Mouse (Mus musculus): ENCODE data around the gene Atp6v0c. TPM values are rescaled to one million over a fixed set of nuclear protein-coding genes. Genes with fewer than 3 reads are reported as not detected.

Atp6v0c gene
- polyA plus RNA-seq, 1 experiment from 2014 or later, result 504 TPM

DNA sequence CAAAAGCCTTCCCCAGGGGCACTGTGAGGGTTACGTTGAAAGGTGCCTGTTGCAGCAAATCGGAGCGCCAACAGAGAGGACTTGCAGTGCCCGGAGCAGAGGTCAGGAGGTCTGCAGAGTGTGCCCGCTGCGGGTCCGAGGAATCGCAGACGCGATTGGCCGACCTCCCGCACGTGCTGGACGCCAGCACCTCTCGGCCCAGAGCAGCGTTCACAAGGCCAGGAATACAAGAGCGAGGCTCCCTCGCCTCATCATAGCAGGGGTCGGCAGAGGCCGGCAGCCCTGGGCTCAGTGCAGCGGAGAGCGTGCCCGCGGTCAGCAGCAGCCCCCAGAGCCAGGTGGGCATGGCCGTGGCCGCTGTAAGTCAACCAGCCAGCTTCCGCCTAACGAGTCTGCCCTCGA lies 39.1 kb upstream of the Atp6v0c start:
- peaks cover 14% of the 10 kb centered on the region; the same call in 1 of the 2 replicates for H3K27me3 ChIP-seq (ENCODE audit: control insufficient read depth, insufficient read depth, low read length)
- peak overlapping the region; percentile 90 for H3K4me2 ChIP-seq (ENCODE audit: low read depth, low read length)
- H3K4me1 ChIP-seq (ENCODE audit: control insufficient read depth, insufficient read depth, low read length), result peaks cover 75% of the 10 kb centered on the region
- WGBS, result 5% methylated on average over 29 of the region's 29 CpGs
- no peaks in the 10 kb centered on the region for H3K36me3 ChIP-seq (ENCODE audit: control insufficient read depth, insufficient read depth, low read length)
- peak overlapping the region; percentile 91 for H3K27ac ChIP-seq (ENCODE audit: low read length)
- H3K9me3 ChIP-seq (replicated peaks; ENCODE audit: control insufficient read depth, low read length), result no peaks in the 10 kb centered on the region
- no peak for ATAC-seq (ENCODE audit: insufficient read depth, low FRiP score)
- H3K9ac ChIP-seq (ENCODE audit: low read length), result peak overlapping the region; percentile 77
- H3K4me3 ChIP-seq (replicated peaks; ENCODE audit: low read length), result peak overlapping the region; percentile 67

- Histone ChIP-seq H3K4me1 (ENCODE audit: control insufficient read depth, insufficient read depth, low read length) (peaks cover 78% of the 10 kb centered on the region), H3K4me3 (replicated peaks; ENCODE audit: low read length) (peak overlapping the region; percentile 67), H3K9me3 (replicated peaks; ENCODE audit: control insufficient read depth, low read length) (no peaks in the 10 kb centered on the region), H3K27me3 (ENCODE audit: control insufficient read depth, insufficient read depth, low read length) (peaks cover 14% of the 10 kb centered on the region; the same call in 1 of the 2 replicates), H3K9ac (ENCODE audit: low read length) (peak overlapping the region; percentile 77), H3K4me2 (ENCODE audit: low read depth, low read length) (peak overlapping the region; percentile 90), H3K36me3 (ENCODE audit: control insufficient read depth, insufficient read depth, low read length) (no peaks in the 10 kb centered on the region), H3K27ac (ENCODE audit: low read length) (peak overlapping the region; percentile 91)
- 56% methylated on average over 34 of the region's 34 CpGs for WGBS
- no peak for ATAC-seq (ENCODE audit: insufficient read depth, low FRiP score)
Measured at GRCm38 (mm10) chr17:24207768-24208640, 38.5 kb upstream of the Atp6v0c start.

- Histone ChIP-seq H3K4me3 (replicated peaks; ENCODE audit: low read length) (peak overlapping the region; percentile 67), H3K9ac (ENCODE audit: low read length) (peak overlapping the region; percentile 77), H3K4me2 (ENCODE audit: low read depth, low read length) (peak overlapping the region; percentile 90), H3K27me3 (ENCODE audit: control insufficient read depth, insufficient read depth, low read length) (peaks cover 14% of the 10 kb centered on the region; the same call in 1 of the 2 replicates), H3K36me3 (ENCODE audit: control insufficient read depth, insufficient read depth, low read length) (no peaks in the 10 kb centered on the region), H3K27ac (ENCODE audit: low read length) (0 out of 2 replicates have a peak overlapping the region, but pooled peaks have one; percentile 7), H3K9me3 (replicated peaks; ENCODE audit: control insufficient read depth, low read length) (no peaks in the 10 kb centered on the region), H3K4me1 (ENCODE audit: control insufficient read depth, insufficient read depth, low read length) (peaks cover 66% of the 10 kb centered on the region)
- peak; percentile 7; the same call in 1 of the 2 replicates for ATAC-seq (ENCODE audit: insufficient read depth, low FRiP score)
- WGBS, result 4% methylated on average over 62 of the region's 62 CpGs
Measured at GRCm38 (mm10) chr17:24206451-24207351, 37.2 kb upstream of the Atp6v0c start.

GRCm38 (mm10) chr17:24205908-24206361 lies 36.4 kb upstream of the Atp6v0c start:
- H3K9me3 ChIP-seq (replicated peaks; ENCODE audit: control insufficient read depth, low read length), result no peaks in the 10 kb centered on the region
- peak overlapping the region; percentile 90 for H3K4me2 ChIP-seq (ENCODE audit: low read depth, low read length)
- H3K4me1 ChIP-seq (ENCODE audit: control insufficient read depth, insufficient read depth, low read length), result peaks cover 59% of the 10 kb centered on the region
- no peak; the same call in 1 of the 2 replicates for ATAC-seq (ENCODE audit: insufficient read depth, low FRiP score)
- 7% methylated on average over 15 of the region's 15 CpGs for WGBS
- H3K4me3 ChIP-seq (replicated peaks; ENCODE audit: low read length), result peak overlapping the region; percentile 67
- peak overlapping the region; percentile 41; the same call in 1 of the 2 replicates for H3K27ac ChIP-seq (ENCODE audit: low read length)
- H3K36me3 ChIP-seq (ENCODE audit: control insufficient read depth, insufficient read depth, low read length), result no peaks in the 10 kb centered on the region
- peak overlapping the region; percentile 82 for H3K9ac ChIP-seq (ENCODE audit: low read length)
- peaks cover 14% of the 10 kb centered on the region; the same call in 1 of the 2 replicates for H3K27me3 ChIP-seq (ENCODE audit: control insufficient read depth, insufficient read depth, low read length)

DNA sequence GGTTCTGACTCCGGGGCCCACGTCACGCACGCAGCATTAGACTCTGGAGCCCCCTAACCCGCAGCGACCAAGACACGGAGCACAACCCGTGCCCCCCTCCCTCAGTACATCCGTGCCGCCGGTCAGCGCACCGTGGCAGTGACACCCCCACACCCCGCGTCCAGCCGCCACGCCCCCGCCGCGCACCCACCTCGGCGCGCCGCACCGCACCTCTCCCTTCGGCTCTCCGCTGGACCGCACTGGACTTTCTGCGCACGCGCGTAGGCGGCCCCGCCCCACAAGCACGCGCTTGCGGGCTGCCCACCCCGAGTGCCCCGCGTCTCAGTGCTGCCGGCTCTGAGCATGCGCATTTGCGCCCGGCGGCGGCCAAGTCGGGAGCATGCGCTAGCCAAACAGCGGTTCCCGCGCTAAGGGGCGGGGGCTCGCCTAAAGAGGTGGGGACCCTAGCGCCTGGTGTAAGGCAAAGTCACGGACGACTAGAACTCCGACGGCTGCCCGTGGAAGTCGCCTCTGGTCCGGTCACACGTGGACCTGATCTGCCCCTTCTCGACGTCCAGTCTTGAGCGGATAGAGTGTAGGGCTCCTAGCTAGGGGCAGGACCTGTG lies 35.9 kb upstream of the Atp6v0c start, which contains the start of gene Tbc1d24:
TSS of gene Tbc1d24 (minus strand) at position 279 of the 605 bp plus-strand sequence.
- peak; percentile 55 for ATAC-seq (ENCODE audit: insufficient read depth, low FRiP score)
- H3K9ac ChIP-seq (ENCODE audit: low read length), result peak within 1 kb of the TSS; percentile 82
- H3K4me1 ChIP-seq (ENCODE audit: control insufficient read depth, insufficient read depth, low read length), result peaks cover 56% of the 10 kb centered on the region
- H3K9me3 ChIP-seq (replicated peaks; ENCODE audit: control insufficient read depth, low read length), result no peaks in the 10 kb centered on the region
- H3K36me3 ChIP-seq (ENCODE audit: control insufficient read depth, insufficient read depth, low read length), result no peaks in the 10 kb centered on the region
- peak within 1 kb of the TSS; percentile 67 for H3K4me3 ChIP-seq (replicated peaks; ENCODE audit: low read length)
- peak within 1 kb of the TSS; percentile 41; the same call in 1 of the 2 replicates for H3K27ac ChIP-seq (ENCODE audit: low read length)
- H3K27me3 ChIP-seq (ENCODE audit: control insufficient read depth, insufficient read depth, low read length), result peaks cover 14% of the 10 kb centered on the region; the same call in 1 of the 2 replicates
- H3K4me2 ChIP-seq (ENCODE audit: low read depth, low read length), result peak within 1 kb of the TSS; percentile 90
- WGBS, result under 1% methylated on average over 65 of the region's 65 CpGs

- Histone ChIP-seq H3K4me1 (ENCODE audit: control insufficient read depth, insufficient read depth, low read length) (peaks cover 54% of the 10 kb centered on the region), H3K9me3 (replicated peaks; ENCODE audit: control insufficient read depth, low read length) (no peaks in the 10 kb centered on the region), H3K9ac (ENCODE audit: low read length) (peak overlapping the region; percentile 82), H3K4me3 (replicated peaks; ENCODE audit: low read length) (peak overlapping the region; percentile 67), H3K36me3 (ENCODE audit: control insufficient read depth, insufficient read depth, low read length) (no peaks in the 10 kb centered on the region), H3K4me2 (ENCODE audit: low read depth, low read length) (peak overlapping the region; percentile 90), H3K27ac (ENCODE audit: low read length) (0 out of 2 replicates have a peak overlapping the region, but pooled peaks have one; percentile 25), H3K27me3 (ENCODE audit: control insufficient read depth, insufficient read depth, low read length) (peaks cover 14% of the 10 kb centered on the region; the same call in 1 of the 2 replicates)
- 6% methylated on average over 7 of the region's 7 CpGs for WGBS
- no peak for ATAC-seq (ENCODE audit: insufficient read depth, low FRiP score)
Measured at GRCm38 (mm10) chr17:24204846-24205245, 35.3 kb upstream of the Atp6v0c start.

DNA sequence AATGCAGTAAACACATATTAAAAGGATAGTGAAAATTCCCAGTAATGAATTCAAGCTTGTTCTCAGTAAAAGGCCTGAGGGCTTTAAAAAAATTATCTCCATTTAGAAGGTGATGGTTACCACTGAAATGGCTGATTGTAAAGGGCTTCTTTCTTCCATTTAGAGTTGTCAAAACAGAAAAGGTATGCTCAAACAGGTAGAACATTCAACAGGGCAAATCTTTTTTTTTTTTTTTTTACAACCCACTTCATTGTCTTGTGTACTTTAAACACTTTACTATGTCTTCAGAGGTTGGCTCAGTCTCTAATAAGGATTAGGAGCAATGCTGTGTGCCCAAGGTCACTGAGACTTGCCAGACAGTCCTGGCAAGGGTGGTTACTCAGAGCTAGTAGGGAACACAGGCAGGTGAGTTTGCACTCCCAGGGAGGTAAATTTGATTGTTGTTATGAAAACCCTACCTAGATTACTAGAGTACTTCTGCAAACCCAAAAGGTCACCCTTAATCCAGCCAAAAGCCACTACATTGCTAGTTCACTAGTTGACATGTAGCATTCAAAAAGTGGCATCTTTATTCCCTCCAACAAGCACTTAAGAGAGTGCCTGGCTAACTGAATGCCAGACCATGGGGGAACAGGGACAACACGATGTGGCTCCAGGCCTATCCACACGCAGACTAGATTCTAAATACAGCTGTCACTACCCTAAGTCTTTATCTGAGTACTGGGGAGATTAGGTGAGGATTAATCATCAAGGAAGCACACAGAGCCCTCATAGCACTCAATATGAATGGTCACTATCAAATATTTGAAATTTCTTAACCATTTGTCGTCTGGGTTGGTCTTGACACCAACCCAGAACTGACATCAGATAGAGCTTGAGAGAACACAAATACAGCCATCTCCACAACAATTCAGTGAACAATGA lies 34.4 kb upstream of the Atp6v0c start:
- ATAC-seq (ENCODE audit: insufficient read depth, low FRiP score), result no peak
- 58% methylated on average over 3 of the region's 3 CpGs for WGBS
- Histone ChIP-seq H3K9me3 (replicated peaks; ENCODE audit: control insufficient read depth, low read length) (no peaks in the 10 kb centered on the region), H3K27me3 (ENCODE audit: control insufficient read depth, insufficient read depth, low read length) (peaks cover 14% of the 10 kb centered on the region; the same call in 1 of the 2 replicates), H3K9ac (ENCODE audit: low read length) (no peak overlapping the region), H3K4me2 (ENCODE audit: low read depth, low read length) (peak overlapping the region; percentile 90), H3K4me3 (replicated peaks; ENCODE audit: low read length) (no peak overlapping the region), H3K36me3 (ENCODE audit: control insufficient read depth, insufficient read depth, low read length) (no peaks in the 10 kb centered on the region), H3K4me1 (ENCODE audit: control insufficient read depth, insufficient read depth, low read length) (peaks cover 46% of the 10 kb centered on the region), H3K27ac (ENCODE audit: low read length) (no peak overlapping the region)
